Mouse (Mus musculus) limb, embryonic 15.5 days (tissue): ENCODE data around the gene Dvl2. TPM values are rescaled to one million over a fixed set of nuclear protein-coding genes. Genes with fewer than 3 reads are reported as not detected.
A peak's percentile ranks its signal among the peaks of the same experiment; 100 is the strongest.
"Not testable (repeated sequence)": the region's sequence is repeated elsewhere in the genome, so short reads cannot be mapped to it uniquely, and the experiment has no call there.

Experiments
- ATAC-seq: fragments of 200-750 bp; cut with Nextera tagmentation; 2 replicates; pipeline ENCODE4 v1.8.0; 2017; ENCODE audit warnings: low read depth, moderate TSS enrichment; ENCODE audit not compliant: insufficient number of reproducible peaks, low FRiP score, low TSS enrichment
- H3K27ac ChIP-seq: fragments of 300-500 bp; sonication (generic); 2 replicates; pipeline ENCODE4 v1.5.1; 2015; ENCODE audit warnings: moderate library complexity, mild to moderate bottlenecking, inconsistent platforms
- H3K27me3 ChIP-seq: fragments of 300-500 bp; sonication (generic); 2 replicates; pipeline ENCODE4 v1.6.1; 2015; ENCODE audit warnings: inconsistent platforms
- H3K36me3 ChIP-seq: fragments of 300-500 bp; sonication (generic); 2 replicates; pipeline ENCODE4 v1.6.1; 2015; ENCODE audit warnings: inconsistent platforms
- H3K4me1 ChIP-seq: fragments of 300-500 bp; sonication (generic); 2 replicates; pipeline ENCODE4 v1.6.1; 2015; ENCODE audit warnings: inconsistent platforms
- H3K4me2 ChIP-seq: fragments of 300-500 bp; sonication (generic); 2 replicates; pipeline ENCODE4 v1.6.1; 2015; ENCODE audit warnings: mild to moderate bottlenecking, inconsistent platforms
- H3K4me3 ChIP-seq: fragments of 300-500 bp; sonication (generic); 2 replicates; pipeline ENCODE4 v1.5.1; 2015; ENCODE audit warnings: mild to moderate bottlenecking, inconsistent platforms
- H3K9ac ChIP-seq: fragments of 300-500 bp; sonication (generic); 2 replicates; pipeline ENCODE4 v1.6.1; 2015; ENCODE audit warnings: inconsistent platforms
- H3K9me3 ChIP-seq: fragments of 300-500 bp; sonication (generic); 2 replicates; pipeline ENCODE4 v1.6.1; 2016; ENCODE audit warnings: inconsistent platforms
- WGBS: fragments of 180-500 bp; shearing (Covaris S2); methylation state at CpG from one replicate; pipeline ENCODE4 v1.1.7; 2015; 5-methylcytosine and 5-hydroxymethylcytosine counted together
- polyA plus RNA-seq: library from polyadenylated mRNA; unstranded; fragments of >200 nt; fragmentation: Nextera tagmentation; extraction: Ambion mirVana; gene quantifications from 2 replicates; pipeline ENCODE4 v1.2.1, GENCODE M21; 2015

Gene Dvl2
- polyA plus RNA-seq: 42.2 and 43.1 TPM in 2 replicates

- Histone ChIP-seq H3K4me2 (peak within 1 kb of the TSS; percentile 67), H3K4me1 (peaks cover 58% of the 10 kb centered on the region), H3K36me3 (peaks cover 36% of the 10 kb centered on the region), H3K27me3 (no peaks in the 10 kb centered on the region), H3K9ac (peak within 1 kb of the TSS; percentile 83), H3K27ac (peak within 1 kb of the TSS; percentile 98), H3K9me3 (no peaks in the 10 kb centered on the region), H3K4me3 (peak within 1 kb of the TSS; percentile 88)
- WGBS: under 1% methylated on average over 47 of the region's 48 CpGs
- ATAC-seq: peak; percentile 57
Observed at GRCm38 (mm10) chr11:70000396-70000898, at the start of gene Dvl2. Gene Dvl2 (plus strand): TSS chr11:70000595.

DNA sequence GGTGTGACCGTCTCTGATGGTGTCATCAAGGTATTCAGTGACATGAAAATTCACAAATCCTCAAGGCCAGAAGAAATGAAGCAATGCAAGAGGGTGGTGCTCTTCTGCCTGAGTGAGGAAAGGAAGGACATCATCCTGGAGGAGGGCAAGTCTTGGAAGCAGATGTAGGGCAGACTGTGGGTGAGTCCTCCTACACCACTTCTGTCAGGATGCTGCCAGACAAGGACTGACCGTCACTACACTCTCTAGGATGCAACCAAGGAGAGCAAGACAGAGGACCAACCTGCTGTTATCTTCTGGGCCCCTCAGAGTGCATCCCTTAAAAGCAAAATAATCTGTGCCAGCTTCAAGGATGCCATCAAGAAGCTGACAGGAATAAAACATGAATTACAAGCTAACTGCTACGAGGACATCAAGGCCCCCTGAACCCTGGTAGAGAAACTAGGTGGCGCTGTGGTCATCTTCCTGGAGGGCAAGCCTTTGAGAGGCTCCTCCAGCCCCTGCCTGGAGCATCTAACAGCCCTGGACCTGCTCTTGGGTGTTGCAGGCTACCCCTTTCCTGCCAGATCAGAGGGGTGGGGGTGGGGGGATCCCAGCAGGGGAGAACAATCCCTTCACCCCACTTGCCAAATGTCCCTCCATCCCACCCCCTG, 49.5 kb upstream of the Dvl2 start:
- Histone ChIP-seq H3K4me1 (peaks cover 27% of the 10 kb centered on the region), H3K27ac (no peak overlapping the region), H3K27me3 (no peaks in the 10 kb centered on the region), H3K9me3 (no peaks in the 10 kb centered on the region), H3K4me2 (no peak overlapping the region), H3K9ac (no peak overlapping the region), H3K36me3 (no peaks in the 10 kb centered on the region), H3K4me3 (no peak overlapping the region)
- WGBS: 37% methylated on average over 4 of the region's 4 CpGs
- ATAC-seq: no peak

DNA sequence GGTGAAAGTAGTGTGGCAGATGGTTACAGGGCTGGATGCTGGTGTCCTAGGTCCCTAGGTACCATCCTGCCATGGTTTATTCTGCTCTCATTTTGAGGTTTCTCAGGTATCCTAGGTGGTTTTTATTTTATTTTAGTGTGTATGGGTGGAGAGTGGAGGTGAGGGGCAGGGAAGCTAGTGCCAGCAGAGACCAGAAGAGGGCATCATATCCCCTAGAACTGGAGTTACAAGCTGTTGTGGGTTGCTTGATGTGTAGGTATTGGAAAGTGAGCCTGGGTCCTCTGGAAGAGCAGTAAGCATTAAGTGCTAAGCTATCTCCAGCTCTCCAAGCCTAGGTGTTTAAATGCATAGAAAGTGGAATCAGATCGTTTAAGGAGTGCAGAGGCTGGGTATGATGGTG, 48.1 kb upstream of the Dvl2 start:
- no peaks in the 10 kb centered on the region for H3K9me3 ChIP-seq
- no peak overlapping the region for H3K9ac ChIP-seq
- no peak for ATAC-seq
- no peak overlapping the region for H3K4me3 ChIP-seq
- no peak overlapping the region for H3K4me2 ChIP-seq
- H3K36me3 ChIP-seq: no peaks in the 10 kb centered on the region
- no peaks in the 10 kb centered on the region for H3K27me3 ChIP-seq
- 37% methylated on average over 1 of the region's 1 CpGs for WGBS
- H3K27ac ChIP-seq: no peak overlapping the region
- H3K4me1 ChIP-seq: peaks cover 14% of the 10 kb centered on the region

- H3K27ac ChIP-seq: no peak overlapping the region
- 53% methylated on average over 11 of the region's 11 CpGs for WGBS
- no peak for ATAC-seq
- H3K4me1 ChIP-seq: peaks cover 4% of the 10 kb centered on the region
- H3K4me2 ChIP-seq: no peak overlapping the region
- no peaks in the 10 kb centered on the region for H3K36me3 ChIP-seq
- no peaks in the 10 kb centered on the region for H3K9me3 ChIP-seq
- peaks cover under 1% of the 10 kb centered on the region; the same call in 1 of the 2 replicates for H3K27me3 ChIP-seq
- no peak overlapping the region for H3K4me3 ChIP-seq
- H3K9ac ChIP-seq: no peak overlapping the region
Observed at GRCm38 (mm10) chr11:69953267-69953915, 47.0 kb upstream of the Dvl2 start.

DNA sequence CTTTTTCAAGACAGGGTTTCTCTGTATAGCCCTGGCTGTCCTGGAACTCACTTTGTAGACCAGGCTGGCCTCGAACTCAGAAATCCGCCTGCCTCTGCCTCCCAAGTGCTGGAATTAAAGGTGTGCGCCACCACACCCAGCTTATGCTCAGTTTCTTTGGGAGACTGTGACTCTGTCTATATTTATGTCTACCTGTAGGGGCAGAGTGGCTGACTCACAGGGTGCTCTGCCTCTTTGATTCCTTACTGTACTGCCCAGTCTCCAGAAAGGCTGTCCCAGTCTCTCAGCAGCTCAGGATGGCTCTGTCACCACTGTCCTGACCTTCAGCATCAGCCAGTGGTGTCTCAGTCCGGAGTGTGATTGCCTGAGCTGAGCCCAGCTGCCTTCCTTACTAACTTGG, 44.8 kb upstream of the Dvl2 start:
- not testable (repeated sequence) for H3K4me1 ChIP-seq, H3K4me2 ChIP-seq, H3K27ac ChIP-seq, H3K4me3 ChIP-seq, H3K36me3 ChIP-seq, H3K9ac ChIP-seq, ATAC-seq, H3K9me3 ChIP-seq
- 65% methylated on average over 4 of the region's 4 CpGs for WGBS
- H3K27me3 ChIP-seq: peaks cover 17% of the 10 kb centered on the region

DNA sequence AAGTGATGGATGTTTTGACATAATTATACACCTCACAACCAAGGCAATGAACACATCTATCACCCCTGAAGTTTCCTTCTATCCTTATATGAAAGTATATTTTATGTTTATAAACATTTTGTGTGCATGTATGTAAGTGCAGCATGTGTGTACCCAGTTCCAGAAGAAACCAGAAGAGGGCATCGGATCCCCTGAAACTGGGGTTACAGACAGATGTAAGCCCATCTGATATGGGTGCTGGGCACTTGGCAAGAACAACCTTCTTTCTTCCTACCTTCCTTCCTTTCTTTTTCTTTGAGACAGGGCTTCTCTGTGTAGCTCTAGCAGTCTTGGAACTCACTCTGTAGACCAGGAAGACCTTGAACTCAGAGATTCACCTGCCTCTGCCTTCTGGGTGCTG, 44.2 kb upstream of the Dvl2 start:
- no peak overlapping the region for H3K4me3 ChIP-seq
- H3K4me1 ChIP-seq: no peaks in the 10 kb centered on the region
- H3K27ac ChIP-seq: no peak overlapping the region
- no peak overlapping the region for H3K4me2 ChIP-seq
- H3K36me3 ChIP-seq: no peaks in the 10 kb centered on the region
- 58% methylated on average over 1 of the region's 1 CpGs for WGBS
- H3K9me3 ChIP-seq: no peaks in the 10 kb centered on the region
- peaks cover 17% of the 10 kb centered on the region for H3K27me3 ChIP-seq
- no peak overlapping the region for H3K9ac ChIP-seq
- ATAC-seq: no peak

GRCm38 (mm10) chr11:69960616-69961015, 39.8 kb upstream of the Dvl2 start:
- no peaks in the 10 kb centered on the region for H3K36me3 ChIP-seq
- H3K9ac ChIP-seq: no peak overlapping the region
- WGBS: 40% methylated on average over 5 of the region's 5 CpGs
- H3K27me3 ChIP-seq: peaks cover 55% of the 10 kb centered on the region
- no peak overlapping the region for H3K4me2 ChIP-seq
- peaks cover 8% of the 10 kb centered on the region for H3K4me1 ChIP-seq
- ATAC-seq: no peak
- H3K9me3 ChIP-seq: no peaks in the 10 kb centered on the region
- no peak overlapping the region for H3K27ac ChIP-seq
- no peak overlapping the region for H3K4me3 ChIP-seq

DNA sequence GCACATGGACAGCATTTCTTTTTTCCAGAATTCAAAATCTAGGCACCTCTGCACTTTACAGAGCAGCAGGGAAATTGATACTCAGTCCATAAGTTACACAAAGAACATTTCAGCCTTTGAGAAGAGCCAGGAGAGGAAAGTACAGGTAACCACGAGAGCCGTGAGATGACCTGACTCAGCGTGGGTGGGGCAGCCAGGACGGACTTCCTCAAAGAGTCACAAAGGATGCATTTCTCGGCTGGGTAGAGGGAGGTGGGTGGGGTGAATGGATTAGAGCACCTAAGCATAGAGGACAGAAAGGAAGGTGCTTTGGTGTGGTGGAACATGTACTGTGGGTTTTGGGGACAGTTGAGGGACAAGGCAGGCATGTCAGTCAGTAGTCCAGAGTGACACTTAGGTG, 38.6 kb upstream of the Dvl2 start:
- Histone ChIP-seq H3K27me3 (peaks cover 68% of the 10 kb centered on the region), H3K36me3 (no peaks in the 10 kb centered on the region), H3K4me1 (peaks cover 20% of the 10 kb centered on the region), H3K27ac (no peak overlapping the region), H3K4me2 (no peak overlapping the region), H3K9ac (no peak overlapping the region), H3K9me3 (no peaks in the 10 kb centered on the region), H3K4me3 (no peak overlapping the region)
- no peak for ATAC-seq
- 28% methylated on average over 5 of the region's 5 CpGs for WGBS

GRCm38 (mm10) chr11:69964650-69965270, 35.6 kb upstream of the Dvl2 start, which contains the start of gene Cldn7:
Gene Cldn7 (plus strand): TSS chr11:69964779.
- H3K27me3 ChIP-seq: peaks cover 65% of the 10 kb centered on the region
- ATAC-seq: no peak
- H3K4me1 ChIP-seq: peaks cover 24% of the 10 kb centered on the region
- H3K36me3 ChIP-seq: peaks cover 19% of the 10 kb centered on the region
- no peaks in the 10 kb centered on the region for H3K9me3 ChIP-seq
- 10% methylated on average over 24 of the region's 24 CpGs for WGBS
- H3K9ac ChIP-seq: no peak within 1 kb of the TSS
- peak within 1 kb of the TSS; percentile 39 for H3K4me3 ChIP-seq
- H3K27ac ChIP-seq: no peak within 1 kb of the TSS
- peak within 1 kb of the TSS; percentile 72 for H3K4me2 ChIP-seq

GRCm38 (mm10) chr11:69965271-69966005, 35.0 kb upstream of the Dvl2 start:
- no peak for ATAC-seq
- WGBS: 3% methylated on average over 49 of the region's 49 CpGs
- H3K9ac ChIP-seq: no peak overlapping the region
- H3K9me3 ChIP-seq: no peaks in the 10 kb centered on the region
- H3K36me3 ChIP-seq: peaks cover 25% of the 10 kb centered on the region
- H3K4me1 ChIP-seq: peaks cover 24% of the 10 kb centered on the region
- H3K27ac ChIP-seq: no peak overlapping the region
- peaks cover 60% of the 10 kb centered on the region for H3K27me3 ChIP-seq
- peak overlapping the region; percentile 39 for H3K4me3 ChIP-seq
- peak overlapping the region; percentile 72 for H3K4me2 ChIP-seq

DNA sequence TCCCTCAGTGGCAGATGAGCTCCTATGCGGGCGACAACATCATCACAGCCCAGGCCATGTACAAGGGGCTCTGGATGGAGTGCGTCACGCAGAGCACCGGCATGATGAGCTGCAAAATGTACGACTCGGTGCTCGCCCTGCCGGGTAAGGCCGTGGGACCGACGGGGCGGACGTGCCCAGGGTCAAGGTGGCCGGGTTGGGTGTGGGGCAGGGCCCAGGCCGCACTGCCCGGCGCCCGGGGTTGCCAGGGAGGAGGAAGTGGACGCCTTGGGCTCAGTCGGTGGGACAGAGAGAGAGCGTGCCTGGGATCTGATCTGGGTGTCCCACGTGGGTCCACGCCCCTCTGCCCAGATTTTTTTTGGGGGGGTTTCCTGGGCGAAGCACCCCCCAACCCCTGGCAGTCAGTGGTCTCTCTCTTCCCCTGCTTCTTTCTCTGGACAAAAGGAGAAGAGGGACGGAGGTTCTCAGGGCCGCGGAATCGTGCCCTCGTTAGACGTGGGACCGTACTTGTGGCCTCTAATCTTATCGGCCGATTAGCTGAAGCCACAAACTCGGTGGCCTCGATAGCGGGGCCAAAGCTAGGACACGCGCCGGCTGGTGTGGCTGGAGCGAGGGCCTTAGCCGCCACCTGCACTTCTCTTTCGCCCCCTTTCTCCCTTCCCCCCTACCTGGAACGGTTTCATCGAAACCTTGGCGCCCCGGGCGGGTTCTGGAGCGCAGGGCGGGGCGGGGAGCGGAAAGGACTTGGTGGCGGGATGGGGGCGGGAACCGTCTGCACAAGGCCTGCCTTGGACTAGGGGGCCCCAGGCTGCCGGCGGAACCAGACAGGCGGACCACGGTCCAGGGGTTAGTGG, 34.2 kb upstream of the Dvl2 start:
- 2% methylated on average over 58 of the region's 59 CpGs for WGBS
- Histone ChIP-seq H3K4me1 (peaks cover 24% of the 10 kb centered on the region), H3K9me3 (no peaks in the 10 kb centered on the region), H3K4me3 (peak overlapping the region; percentile 39), H3K27me3 (peaks cover 58% of the 10 kb centered on the region), H3K9ac (peak overlapping the region; percentile 45), H3K4me2 (peak overlapping the region; percentile 72), H3K36me3 (peaks cover 29% of the 10 kb centered on the region), H3K27ac (no peak overlapping the region)
- ATAC-seq: peak; percentile 57; the same call in 1 of the 2 replicates
